In the genomic region with DNA sequence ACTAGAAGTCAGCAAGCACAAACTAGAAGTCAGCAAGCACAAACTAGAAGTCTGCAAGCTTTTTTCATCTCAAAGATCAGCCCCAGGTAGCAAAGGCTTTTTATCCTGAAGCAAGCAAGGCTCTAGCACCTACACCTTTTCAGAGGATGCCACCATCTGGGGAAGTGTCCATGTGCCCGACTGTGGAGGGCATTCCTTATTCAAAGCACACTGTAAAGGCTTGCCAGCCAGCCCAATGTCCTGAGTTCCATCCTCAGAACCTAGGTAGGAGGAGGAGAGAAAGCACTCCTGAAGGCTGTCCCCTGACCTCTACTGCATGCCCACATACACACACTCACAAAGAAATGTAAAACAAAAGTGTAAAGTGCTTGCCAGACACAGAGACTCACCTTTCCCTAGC, we compare ENCODE assay signal across 27 mouse cellular contexts.
"Had no signal": no experiment of that assay in that cellular context is flagged by ENCODE, and none has a peak within 500 bp of the region (broad histone marks: within the 10 kb centered on the region; RNA-seq: fewer than 3 reads in every experiment).

No protein-coding gene starts in this region.

- H3K36me3 ChIP-seq: embryonic facial prominence, embryonic 13.5 days; embryonic facial prominence, embryonic 15.5 days; forebrain, embryonic 12.5 days; forebrain, embryonic 15.5 days had no signal

- H3K9me3 ChIP-seq: embryonic facial prominence, embryonic 10.5 days; embryonic facial prominence, embryonic 12.5 days; embryonic facial prominence, embryonic 13.5 days; embryonic facial prominence, embryonic 15.5 days; forebrain, embryonic 10.5 days; forebrain, embryonic 12.5 days; forebrain, embryonic 13.5 days; forebrain, embryonic 15.5 days had no signal

- H3K27me3 ChIP-seq: embryonic facial prominence, embryonic 12.5 days; embryonic facial prominence, embryonic 13.5 days; embryonic facial prominence, embryonic 15.5 days; forebrain, embryonic 12.5 days; forebrain, embryonic 13.5 days; forebrain, embryonic 15.5 days had no signal

- H3K4me2 ChIP-seq: embryonic facial prominence, embryonic 12.5 days; embryonic facial prominence, embryonic 13.5 days; embryonic facial prominence, embryonic 15.5 days; forebrain, embryonic 12.5 days; forebrain, embryonic 13.5 days; forebrain, embryonic 15.5 days had no signal

- DNase-seq: cerebellum, adult 18-20 months; cerebellum, adult 2 months; cerebellum, adult 8-10 months; cerebellum, adult 9-10 months; cerebellum, adult 9-11 months; cerebellum, postnatal 10 days; cerebellum, postnatal 14 days; cerebellum, postnatal 25 days; cerebellum, postnatal 36 days; embryo, embryonic 11 days; forebrain, postnatal 0 days; gastrocnemius, adult 2 months; gastrocnemius, postnatal 10 days; gastrocnemius, postnatal 14 days; gastrocnemius, postnatal 25 days; gastrocnemius, postnatal 36 days; heart, adult 18-20 months had no signal

- H3K9ac ChIP-seq: embryonic facial prominence, embryonic 12.5 days; embryonic facial prominence, embryonic 13.5 days; embryonic facial prominence, embryonic 15.5 days; forebrain, embryonic 13.5 days; forebrain, embryonic 15.5 days; forebrain, postnatal 0 days had no signal

- H3K4me3 ChIP-seq: embryonic facial prominence, embryonic 10.5 days; embryonic facial prominence, embryonic 12.5 days; embryonic facial prominence, embryonic 13.5 days; embryonic facial prominence, embryonic 15.5 days; erythroblast, embryonic 14.5 days; forebrain, embryonic 10.5 days; forebrain, embryonic 12.5 days; forebrain, embryonic 13.5 days; forebrain, embryonic 15.5 days; gastrocnemius, adult 2 months had no signal

- ATAC-seq: forebrain, embryonic 13.5 days; forebrain, embryonic 15.5 days; forebrain, embryonic 16.5 days; forebrain, postnatal 0 days had no signal

- H3K27ac ChIP-seq: embryonic facial prominence, embryonic 10.5 days; embryonic facial prominence, embryonic 12.5 days; embryonic facial prominence, embryonic 13.5 days; embryonic facial prominence, embryonic 15.5 days; forebrain, embryonic 10.5 days; forebrain, embryonic 12.5 days; forebrain, embryonic 13.5 days; forebrain, embryonic 15.5 days; gastrocnemius, adult 2 months had no signal
